Mouse (Mus musculus) liver, postnatal 0 days (tissue): ENCODE data around the gene Npas2. TPM values are rescaled to one million over a fixed set of nuclear protein-coding genes. Genes with fewer than 3 reads are reported as not detected.

Source experiments
- ATAC-seq: fragments of 200-750 bp; cut with Nextera tagmentation; 2 replicates; pipeline ENCODE4 v1.8.0; 2017; ENCODE audit warnings: mild to moderate bottlenecking, moderate library complexity
- DNase-seq: peaks from one replicate; pipeline ENCODE4 v3.0.0-alpha.2; 2016
- H3K27ac ChIP-seq: fragments of 300-500 bp; sonication (generic); 2 replicates; pipeline ENCODE4 v1.5.1; 2014; ENCODE audit warnings: antibody characterized with exemption, moderate library complexity, mild to moderate bottlenecking, low read depth
- H3K27me3 ChIP-seq: fragments of 300-500 bp; sonication (generic); 2 replicates; pipeline ENCODE4 v1.6.1; 2014; ENCODE audit warnings: low read length, control low read depth, mixed read lengths; ENCODE audit not compliant: insufficient read depth
- H3K36me3 ChIP-seq: fragments of 300-500 bp; sonication (generic); replicated peaks from 2 replicates; pipeline ENCODE4 v1.6.1; 2014; ENCODE audit warnings: mild to moderate bottlenecking, control low read depth, low read length, moderate library complexity, mixed read lengths; ENCODE audit not compliant: insufficient read depth
- H3K4me1 ChIP-seq: fragments of 300-500 bp; sonication (generic); 2 replicates; pipeline ENCODE4 v1.6.1; 2014; ENCODE audit warnings: antibody characterized with exemption, mild to moderate bottlenecking, control low read depth; ENCODE audit not compliant: insufficient read depth
- H3K4me2 ChIP-seq: fragments of 300-500 bp; sonication (generic); 2 replicates; pipeline ENCODE4 v1.6.1; 2014; ENCODE audit warnings: low read depth, mild to moderate bottlenecking, low read length, moderate library complexity, mixed read lengths
- H3K4me3 ChIP-seq: fragments of 300-500 bp; sonication (generic); 2 replicates; pipeline ENCODE4 v1.5.1; 2014; ENCODE audit warnings: low read depth, low read length
- H3K9ac ChIP-seq: fragments of 300-500 bp; sonication (generic); replicated peaks from 2 replicates; pipeline ENCODE4 v1.6.1; 2014; ENCODE audit warnings: mild to moderate bottlenecking, moderate library complexity
- H3K9me3 ChIP-seq: fragments of 300-500 bp; sonication (generic); 2 replicates; pipeline ENCODE4 v1.6.1; 2016; ENCODE audit warnings: mild to moderate bottlenecking, control low read depth, low read length, mixed read lengths
- CTCF ChIP-seq: sonication (generic); IDR thresholded peaks from 2 replicates; pipeline ENCODE4 v1.5.1; 2016; ENCODE audit warnings: antibody characterized with exemption, low read depth
- EP300 ChIP-seq: IDR thresholded peaks from 2 replicates; pipeline ENCODE4 v1.6.1; 2016; ENCODE audit warnings: antibody characterized with exemption, low read depth, mild to moderate bottlenecking
- WGBS: fragments of 180-500 bp; shearing (Covaris S2); extraction: QIAGEN DNeasy Blood & Tissue Kit; methylation state at CpG from one replicate; pipeline ENCODE4 v1.1.7; 2014; ENCODE audit not compliant: insufficient replicate concordance; 5-methylcytosine and 5-hydroxymethylcytosine counted together
- polyA plus RNA-seq: library from polyadenylated mRNA; unstranded; fragments of >200 nt; fragmentation: Nextera tagmentation; extraction: Ambion mirVana; gene quantifications from 2 replicates; pipeline ENCODE4 v1.2.1, GENCODE M21; 2015

Npas2 gene
- polyA plus RNA-seq, 1 experiment from 2014 or later = 0.15 TPM

GRCm38 (mm10) chr1:39340156-39340555, 146.6 kb downstream of the Npas2 start:
- 55% methylated on average over 6 of the region's 6 CpGs for WGBS
- no peak for ATAC-seq
- H3K27ac ChIP-seq = no peak overlapping the region
- no peak for DNase-seq
- H3K27me3 ChIP-seq = no peaks in the 10 kb centered on the region; the same call in 1 of the 2 replicates
- no peaks in the 10 kb centered on the region for H3K4me1 ChIP-seq
- H3K4me3 ChIP-seq = no peak overlapping the region
- 0 out of 2 replicates have a peak, but pooled peaks cover 4% of the 10 kb centered on the region for H3K36me3 ChIP-seq
- no peak overlapping the region for H3K4me2 ChIP-seq
- no peak for TF ChIP-seq CTCF
- no peak for TF ChIP-seq EP300
- H3K9me3 ChIP-seq = no peaks in the 10 kb centered on the region
- no peak overlapping the region for H3K9ac ChIP-seq

- TF ChIP-seq CTCF (peak; percentile 78), EP300 (no peak)
- 0 out of 2 replicates have a peak, but pooled peaks cover 4% of the 10 kb centered on the region for H3K36me3 ChIP-seq
- no peak overlapping the region for H3K9ac ChIP-seq
- DNase-seq = peak; percentile 37
- no peak overlapping the region for H3K4me2 ChIP-seq
- no peak overlapping the region for H3K27ac ChIP-seq
- H3K27me3 ChIP-seq = no peaks in the 10 kb centered on the region; the same call in 1 of the 2 replicates
- H3K4me3 ChIP-seq = no peak overlapping the region
- ATAC-seq = peak; percentile 62
- no peaks in the 10 kb centered on the region for H3K9me3 ChIP-seq
- no peaks in the 10 kb centered on the region for H3K4me1 ChIP-seq
- 17% methylated on average over 8 of the region's 8 CpGs for WGBS
Measured at GRCm38 (mm10) chr1:39340647-39341046, 147.1 kb downstream of the Npas2 start.

GRCm38 (mm10) chr1:39341807-39342206, 148.3 kb downstream of the Npas2 start:
- no peak for DNase-seq
- no peak for ATAC-seq
- Histone ChIP-seq H3K27me3 (no peaks in the 10 kb centered on the region; the same call in 1 of the 2 replicates), H3K9me3 (no peaks in the 10 kb centered on the region), H3K27ac (no peak overlapping the region), H3K9ac (no peak overlapping the region), H3K4me2 (no peak overlapping the region), H3K36me3 (0 out of 2 replicates have a peak, but pooled peaks cover 7% of the 10 kb centered on the region), H3K4me1 (no peaks in the 10 kb centered on the region), H3K4me3 (no peak overlapping the region)
- TF ChIP-seq CTCF (no peak), EP300 (no peak)
- WGBS = 76% methylated on average over 4 of the region's 4 CpGs

GRCm38 (mm10) chr1:39343242-39343641, 149.7 kb downstream of the Npas2 start:
- H3K27me3 ChIP-seq = no peaks in the 10 kb centered on the region; the same call in 1 of the 2 replicates
- 84% methylated on average over 5 of the region's 5 CpGs for WGBS

GRCm38 (mm10) chr1:39344981-39345600, 151.6 kb downstream of the Npas2 start:
- no peak overlapping the region for H3K4me2 ChIP-seq
- no peak overlapping the region for H3K4me3 ChIP-seq
- 0 out of 2 replicates have a peak, but pooled peaks cover 3% of the 10 kb centered on the region for H3K36me3 ChIP-seq
- no peak overlapping the region for H3K9ac ChIP-seq
- ATAC-seq (no peak), DNase-seq (no peak)
- no peaks in the 10 kb centered on the region; the same call in 1 of the 2 replicates for H3K27me3 ChIP-seq
- H3K27ac ChIP-seq = no peak overlapping the region
- 55% methylated on average over 21 of the region's 21 CpGs for WGBS
- no peaks in the 10 kb centered on the region for H3K9me3 ChIP-seq
- no peaks in the 10 kb centered on the region for H3K4me1 ChIP-seq
- TF ChIP-seq CTCF (peak; percentile 34), EP300 (no peak)

More at GRCm38 (mm10) chr1:39343242-39343641, 149.7 kb downstream of the Npas2 start:
- TF ChIP-seq EP300 (no peak), CTCF (no peak)
- Histone ChIP-seq H3K9ac (no peak overlapping the region), H3K9me3 (no peaks in the 10 kb centered on the region), H3K4me1 (no peaks in the 10 kb centered on the region), H3K27ac (no peak overlapping the region), H3K36me3 (0 out of 2 replicates have a peak, but pooled peaks cover 6% of the 10 kb centered on the region), H3K4me2 (no peak overlapping the region), H3K4me3 (no peak overlapping the region)
- DNase-seq = no peak
- no peak for ATAC-seq

GRCm38 (mm10) chr1:39349001-39349400, 155.5 kb downstream of the Npas2 start:
- no peak overlapping the region for H3K4me2 ChIP-seq
- H3K27ac ChIP-seq = no peak overlapping the region
- no peak for TF ChIP-seq EP300
- H3K4me1 ChIP-seq = no peaks in the 10 kb centered on the region
- no peaks in the 10 kb centered on the region for H3K9me3 ChIP-seq
- H3K4me3 ChIP-seq = no peak overlapping the region
- H3K9ac ChIP-seq = no peak overlapping the region
- 0 out of 2 replicates have a peak, but pooled peaks cover 3% of the 10 kb centered on the region for H3K36me3 ChIP-seq
- H3K27me3 ChIP-seq = no peaks in the 10 kb centered on the region; the same call in 1 of the 2 replicates
- 32% methylated on average over 1 of the region's 1 CpGs for WGBS
- ATAC-seq = no peak
- DNase-seq = no peak
